In genomic region chr11:59900995-59901394, GRCm38 (mm10) we compare ENCODE assay signal across 14 mouse cellular contexts. TPM values are rescaled to one million over a fixed set of nuclear protein-coding genes. Genes with fewer than 3 reads are reported as not detected.
A peak's percentile ranks its signal among the peaks of the same experiment; 100 is the strongest.
DNase-seq lines count a peak whose midpoint lies in the region; ATAC-seq and TF ChIP-seq lines count a peak whose summit lies in the region.
"Had no signal": no experiment of that assay in that cellular context is flagged by ENCODE, and none has a peak within 500 bp of the region (broad histone marks: within the 10 kb centered on the region; RNA-seq: fewer than 3 reads in every experiment).

No protein-coding gene starts in this region.

- no peak overlapping the region for H3K9ac ChIP-seq in heart, embryonic 12.5 days
- no peak overlapping the region for H3K9ac ChIP-seq in heart, embryonic 11.5 days (ENCODE audit: low read depth, low read length)
- no peak overlapping the region for H3K9ac ChIP-seq in limb, embryonic 15.5 days
- H3K9ac ChIP-seq: liver, embryonic 15.5 days had no signal

- no peak for ATAC-seq in heart, embryonic 12.5 days (ENCODE audit: insufficient number of reproducible peaks, low FRiP score)
- no peak for ATAC-seq in heart, embryonic 11.5 days (replicated peaks; ENCODE audit: insufficient number of reproducible peaks, low FRiP score, low TSS enrichment)
- no peak for ATAC-seq in limb, embryonic 15.5 days (ENCODE audit: insufficient number of reproducible peaks, low FRiP score, low TSS enrichment, low read depth)
- ATAC-seq: inflammation-experienced regulatory T-cells, adult 6 months; Patski had no signal

- no peak overlapping the region for H3K27ac ChIP-seq in cerebellum, adult 2 months (ENCODE audit: insufficient read depth, low read length)
- H3K27ac ChIP-seq in heart, embryonic 12.5 days (ENCODE audit: poor library complexity, severe bottlenecking) = peak overlapping the region; percentile 64; the same call in 1 of the 2 replicates
- no peak overlapping the region for H3K27ac ChIP-seq in heart, embryonic 11.5 days (ENCODE audit: low read depth, low read length)
- peak overlapping the region; percentile 58 for H3K27ac ChIP-seq in limb, embryonic 15.5 days
- no peak overlapping the region for H3K27ac ChIP-seq in limb, embryonic 10.5 days
- H3K27ac ChIP-seq: liver, embryonic 15.5 days had no signal

- TF ChIP-seq POLR2A in cerebellum, adult 2 months (IDR thresholded peaks at IDR 0.05; ENCODE audit: borderline replicate concordance, insufficient read depth, low read length) = no peak

- no peak overlapping the region for H3K4me2 ChIP-seq in heart, embryonic 12.5 days
- no peak overlapping the region for H3K4me2 ChIP-seq in heart, embryonic 11.5 days
- no peak overlapping the region for H3K4me2 ChIP-seq in limb, embryonic 15.5 days
- H3K4me2 ChIP-seq: liver, embryonic 15.5 days had no signal

- peaks cover 14% of the 10 kb centered on the region for H3K4me1 ChIP-seq in cerebellum, adult 2 months (ENCODE audit: control insufficient read depth, insufficient read depth, low read length)
- peaks cover 55% of the 10 kb centered on the region for H3K4me1 ChIP-seq in heart, embryonic 12.5 days (replicated peaks)
- H3K4me1 ChIP-seq in heart, embryonic 11.5 days (ENCODE audit: control insufficient read depth, insufficient read depth, low read length) = peaks cover 30% of the 10 kb centered on the region
- H3K4me1 ChIP-seq in limb, embryonic 15.5 days = peaks cover 22% of the 10 kb centered on the region
- H3K4me1 ChIP-seq in limb, embryonic 10.5 days = peaks cover 3% of the 10 kb centered on the region; the same call in 1 of the 2 replicates
- H3K4me1 ChIP-seq: liver, embryonic 15.5 days had no signal

- no peaks in the 10 kb centered on the region for H3K27me3 ChIP-seq in cerebellum, adult 2 months (ENCODE audit: control insufficient read depth, insufficient read depth, low read length)
- no peaks in the 10 kb centered on the region for H3K27me3 ChIP-seq in heart, embryonic 12.5 days (replicated peaks)
- no peaks in the 10 kb centered on the region for H3K27me3 ChIP-seq in heart, embryonic 11.5 days (ENCODE audit: control insufficient read depth, insufficient read depth, low read length)
- H3K27me3 ChIP-seq in limb, embryonic 15.5 days = no peaks in the 10 kb centered on the region
- no peaks in the 10 kb centered on the region for H3K27me3 ChIP-seq in limb, embryonic 10.5 days (ENCODE audit: low read depth, poor library complexity, severe bottlenecking)
- H3K27me3 ChIP-seq: liver, embryonic 15.5 days; Patski had no signal

- H3K36me3 ChIP-seq in heart, embryonic 12.5 days = no peaks in the 10 kb centered on the region
- no peaks in the 10 kb centered on the region for H3K36me3 ChIP-seq in heart, embryonic 11.5 days (ENCODE audit: control insufficient read depth, insufficient read depth, low read length)
- no peaks in the 10 kb centered on the region for H3K36me3 ChIP-seq in limb, embryonic 15.5 days
- no peaks in the 10 kb centered on the region for H3K36me3 ChIP-seq in limb, embryonic 10.5 days
- H3K36me3 ChIP-seq: liver, embryonic 15.5 days had no signal

- no peak overlapping the region for H3K4me3 ChIP-seq in cerebellum, adult 2 months (replicated peaks; ENCODE audit: insufficient read depth, low read depth, low read length)
- H3K4me3 ChIP-seq in heart, embryonic 12.5 days = no peak overlapping the region
- H3K4me3 ChIP-seq in heart, embryonic 11.5 days (ENCODE audit: low read depth, low read length) = no peak overlapping the region
- H3K4me3 ChIP-seq in limb, embryonic 15.5 days = no peak overlapping the region
- no peak overlapping the region for H3K4me3 ChIP-seq in limb, embryonic 10.5 days
- H3K4me3 ChIP-seq: liver, embryonic 15.5 days had no signal

- no peaks in the 10 kb centered on the region for H3K9me3 ChIP-seq in heart, embryonic 12.5 days (replicated peaks)
- H3K9me3 ChIP-seq in heart, embryonic 11.5 days (replicated peaks; ENCODE audit: control insufficient read depth, low read length) = no peaks in the 10 kb centered on the region
- no peaks in the 10 kb centered on the region for H3K9me3 ChIP-seq in limb, embryonic 15.5 days
- H3K9me3 ChIP-seq in limb, embryonic 10.5 days (replicated peaks) = no peaks in the 10 kb centered on the region
- H3K9me3 ChIP-seq: liver, embryonic 15.5 days had no signal

- peak; percentile 29 to 36 for DNase-seq in cerebellum, adult 2 months
- DNase-seq in cerebellum, postnatal 4 days (ENCODE audit: low spot score in 2 of 2) = no peak
- no peak for DNase-seq in limb, embryonic 10.5 days (ENCODE audit: low spot score)
- DNase-seq in cerebellum, postnatal 14 days = peak; percentile 31 to 55
- no peak for DNase-seq in spleen, postnatal 36 days (ENCODE audit: low spot score in 2 of 2)
- DNase-seq: gastrocnemius, postnatal 36 days; kidney, postnatal 14 days; spleen, adult 18-20 months had no signal

- 62% methylated on average over 1 of the region's 1 CpGs for WGBS in cerebellum, adult 2 months
- WGBS in heart, embryonic 12.5 days = 89% methylated on average over 1 of the region's 1 CpGs
- WGBS in heart, embryonic 11.5 days (ENCODE audit: insufficient replicate concordance) = 92% methylated on average over 1 of the region's 1 CpGs
- 79% methylated on average over 1 of the region's 1 CpGs for WGBS in limb, embryonic 15.5 days
- 88% methylated on average over 1 of the region's 1 CpGs for WGBS in limb, embryonic 10.5 days

- no peak for TF ChIP-seq CTCF in cerebellum, adult 2 months (IDR thresholded peaks at IDR 0.05; ENCODE audit: borderline replicate concordance, insufficient read depth, low read depth, low read length)

RNA-seq across cellular contexts. Expression of gene Med9, which starts 47.0 kb away (rescaled TPM):
- 36.7 and 37.8 TPM in 2 replicates for polyA plus RNA-seq in cerebellum, adult 2 months (2012; rRNA removed)
- 46.5 and 48.2 TPM in 2 replicates for polyA plus RNA-seq in heart, embryonic 12.5 days (2016; fragmentation: Nextera tagmentation; extraction: Ambion mirVana)
- 49.1 and 51.2 TPM in 2 replicates for polyA plus RNA-seq in heart, embryonic 11.5 days (2014; fragmentation: Nextera tagmentation; extraction: Ambion mirVana)
- polyA plus RNA-seq in limb, embryonic 15.5 days (2015; fragmentation: Nextera tagmentation; extraction: Ambion mirVana) = 35.0 and 38.8 TPM in 2 replicates
- 50.1 and 55.7 TPM in 2 replicates for polyA plus RNA-seq in limb, embryonic 10.5 days (2016; fragmentation: Nextera tagmentation; extraction: Ambion mirVana)

Comparison
In these comparisons a context has a peak if more than half of its experiments do, and no peak if none do; other contexts are left out.
1. DNase-seq: peak in cerebellum, adult 2 months (2 of 2) and cerebellum, postnatal 14 days (2 of 2); none in cerebellum, postnatal 4 days (0 of 2), limb, embryonic 10.5 days (single experiment) and spleen, postnatal 36 days (0 of 2).
2. H3K27ac ChIP-seq: peak in heart, embryonic 12.5 days (single experiment) and limb, embryonic 15.5 days (single experiment); none in cerebellum, adult 2 months (single experiment), heart, embryonic 11.5 days (single experiment) and limb, embryonic 10.5 days (single experiment).